Mouse (Mus musculus): ENCODE measurements around the gene Casz1. TPM values are rescaled to one million over a fixed set of nuclear protein-coding genes. Genes with fewer than 3 reads are reported as not detected.

Casz1 gene
- total RNA-seq, 2 experiments from 2014 or later = 3.1 to 6.3 TPM

- no peak for ATAC-seq (replicated peaks; ENCODE audit: poor library complexity, severe bottlenecking)
Observed at GRCm38 (mm10) chr4:148872372-148872771, 68.1 kb downstream of the Casz1 start.

DNA sequence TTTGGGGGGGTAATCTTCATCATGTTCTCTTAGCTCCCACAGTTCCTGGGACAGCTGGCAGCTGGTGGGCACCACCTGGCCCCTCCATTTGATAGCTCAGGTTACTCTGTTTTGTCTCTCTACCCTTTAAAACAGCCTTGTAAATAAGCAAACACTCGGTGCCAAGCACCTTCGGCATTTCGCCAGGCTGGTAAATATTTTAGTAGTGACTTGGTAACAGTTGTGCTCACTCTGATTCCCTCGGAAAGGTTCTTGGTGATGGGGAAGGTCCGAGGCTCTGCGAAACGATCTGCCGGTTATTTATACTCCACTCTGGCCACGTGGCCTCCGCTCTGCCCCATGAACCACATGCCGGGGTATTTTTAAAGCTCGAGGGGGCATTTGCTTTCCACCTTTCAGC lies 68.6 kb downstream of the Casz1 start:
- no peak for ATAC-seq (replicated peaks; ENCODE audit: poor library complexity, severe bottlenecking)

DNA sequence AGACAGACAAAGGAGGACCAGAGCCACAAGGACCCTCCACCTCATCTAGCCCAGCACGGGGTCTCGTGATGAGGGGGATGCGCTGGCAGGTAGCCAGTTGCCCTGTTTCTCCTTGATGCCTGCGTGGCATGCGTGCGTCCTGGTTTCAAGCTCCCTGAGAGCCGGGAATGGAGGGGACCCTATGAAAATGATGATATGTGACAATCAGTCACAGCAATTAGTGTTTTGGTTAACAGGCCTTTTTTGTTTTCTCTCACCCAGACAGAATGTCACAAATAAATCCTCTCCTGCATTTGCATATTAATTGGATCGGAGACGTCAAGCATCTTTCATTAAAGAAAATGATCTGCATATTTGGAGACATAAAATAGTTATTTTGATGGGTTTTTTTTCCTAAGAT lies 71.9 kb downstream of the Casz1 start:
- ATAC-seq (replicated peaks; ENCODE audit: poor library complexity, severe bottlenecking) = no peak

- ATAC-seq (replicated peaks; ENCODE audit: poor library complexity, severe bottlenecking) = no peak
Observed at GRCm38 (mm10) chr4:148876867-148877266, 72.6 kb downstream of the Casz1 start.

- no peak for ATAC-seq (replicated peaks; ENCODE audit: poor library complexity, severe bottlenecking)
Observed at GRCm38 (mm10) chr4:148878192-148878983, 74.2 kb downstream of the Casz1 start.

GRCm38 (mm10) chr4:148878984-148879610 lies 74.9 kb downstream of the Casz1 start:
- ATAC-seq (replicated peaks; ENCODE audit: poor library complexity, severe bottlenecking) = no peak

DNA sequence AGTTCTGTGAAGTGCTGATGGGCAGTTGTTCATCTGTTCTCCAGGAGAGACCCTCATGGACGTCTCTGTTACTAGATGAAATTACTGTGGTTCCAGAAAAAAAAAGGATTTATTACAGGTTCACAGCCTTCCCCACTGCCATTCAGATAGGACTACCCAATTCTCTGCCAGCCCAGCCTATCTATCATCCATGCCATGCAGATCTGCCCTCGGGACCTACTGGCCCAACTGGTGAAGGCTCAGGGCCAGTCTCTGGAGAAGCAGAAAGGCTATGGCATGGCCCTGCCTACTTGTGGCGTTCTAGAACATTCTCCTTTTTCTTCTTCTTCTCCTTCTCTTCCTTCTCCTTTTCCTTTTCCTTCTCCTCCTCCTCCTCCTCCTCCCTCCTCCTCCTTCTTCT lies 75.4 kb downstream of the Casz1 start:
- no peak for ATAC-seq (replicated peaks; ENCODE audit: poor library complexity, severe bottlenecking)

DNA sequence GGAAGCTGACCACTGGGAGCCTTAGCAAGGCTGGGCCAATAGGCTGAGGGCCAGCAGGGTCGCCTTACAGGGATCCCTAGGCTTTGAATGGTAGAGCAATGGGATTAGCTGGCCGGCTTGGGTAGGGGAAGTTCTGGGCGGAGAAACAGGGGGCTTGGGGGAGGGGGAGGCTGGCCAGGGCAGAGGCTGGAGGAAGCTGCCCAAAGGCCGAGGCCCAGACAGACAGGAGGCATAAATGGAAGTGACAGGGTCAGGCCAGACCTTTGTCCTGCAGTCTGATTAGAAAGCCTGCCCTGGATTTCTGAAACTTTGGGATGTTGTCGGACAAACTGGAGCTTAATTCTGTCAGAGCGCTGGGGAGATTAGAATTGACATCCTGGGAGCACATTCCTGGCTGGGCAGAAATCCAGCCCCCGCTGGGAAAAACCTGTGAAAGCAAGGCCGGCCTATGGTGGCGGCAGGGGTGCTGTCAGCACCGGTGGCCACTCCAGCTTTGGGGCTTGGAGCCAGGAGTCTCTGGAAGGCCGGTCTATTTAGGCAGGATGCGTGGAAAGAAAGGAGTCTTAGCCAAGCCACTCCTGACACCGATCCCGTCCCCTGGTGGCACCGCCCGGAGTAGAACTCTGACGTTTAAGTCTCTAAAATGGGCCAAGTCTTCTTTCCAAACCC lies 76.9 kb downstream of the Casz1 start:
- ATAC-seq (replicated peaks; ENCODE audit: poor library complexity, severe bottlenecking) = no peak

- ATAC-seq (replicated peaks; ENCODE audit: poor library complexity, severe bottlenecking) = no peak
Observed at GRCm38 (mm10) chr4:148881838-148882237, 77.6 kb downstream of the Casz1 start.

GRCm38 (mm10) chr4:148882360-148882929 lies 78.2 kb downstream of the Casz1 start:
- ATAC-seq (replicated peaks; ENCODE audit: poor library complexity, severe bottlenecking) = no peak

- ATAC-seq (replicated peaks; ENCODE audit: poor library complexity, severe bottlenecking) = no peak
Observed at GRCm38 (mm10) chr4:148884596-148884995, 80.4 kb downstream of the Casz1 start.

DNA sequence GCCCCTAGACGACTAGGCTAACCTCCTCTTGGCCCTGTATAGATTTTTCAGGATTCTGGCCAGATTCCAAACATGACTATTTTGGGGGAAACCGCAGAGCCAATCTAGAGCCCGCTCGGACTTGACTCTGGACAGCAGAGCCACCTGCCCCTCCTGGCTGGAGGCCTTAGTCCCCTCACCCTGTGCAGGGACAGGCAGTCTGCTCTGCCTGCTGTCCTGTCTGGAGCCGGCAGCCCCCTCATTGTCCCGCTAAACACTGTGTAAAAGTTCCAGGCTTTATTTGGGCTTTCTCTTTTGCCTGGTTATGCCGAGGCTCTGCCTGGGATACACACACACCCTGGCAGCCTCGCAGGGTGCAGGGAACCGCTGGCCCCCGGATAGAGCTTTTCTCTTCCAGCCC lies 81.2 kb downstream of the Casz1 start:
- no peak for ATAC-seq (replicated peaks; ENCODE audit: poor library complexity, severe bottlenecking)

DNA sequence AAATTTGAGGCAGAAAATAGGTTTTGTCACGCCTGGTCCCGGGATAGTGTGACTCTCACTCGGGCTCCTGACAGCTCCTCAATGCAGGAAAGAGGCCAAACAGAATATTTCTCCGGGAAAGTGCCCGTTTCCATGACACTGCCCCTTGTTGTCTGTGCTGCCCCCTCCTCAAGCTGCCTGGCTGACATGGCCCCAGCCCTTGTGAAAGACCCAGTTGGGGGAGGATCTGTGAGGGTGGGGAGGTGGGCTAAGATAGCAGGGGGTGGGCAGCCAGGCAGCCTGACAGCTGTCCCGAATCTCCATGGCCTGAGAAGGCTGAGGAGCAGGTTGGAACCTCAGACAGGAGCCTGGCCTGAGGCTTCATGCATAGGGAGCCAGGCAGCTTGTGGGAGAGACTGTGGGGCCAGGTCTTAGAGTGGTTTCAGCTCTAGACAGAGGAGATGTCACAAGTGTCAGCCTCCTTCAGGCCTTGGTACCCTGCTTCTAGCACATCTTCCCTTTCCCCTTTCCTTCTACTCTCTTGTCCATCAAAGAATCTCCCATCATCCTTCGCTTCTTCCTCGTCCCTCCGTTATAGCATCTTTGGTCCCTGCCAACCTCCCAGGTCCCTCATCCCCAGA lies 81.8 kb downstream of the Casz1 start:
- ATAC-seq (replicated peaks; ENCODE audit: poor library complexity, severe bottlenecking) = no peak

DNA sequence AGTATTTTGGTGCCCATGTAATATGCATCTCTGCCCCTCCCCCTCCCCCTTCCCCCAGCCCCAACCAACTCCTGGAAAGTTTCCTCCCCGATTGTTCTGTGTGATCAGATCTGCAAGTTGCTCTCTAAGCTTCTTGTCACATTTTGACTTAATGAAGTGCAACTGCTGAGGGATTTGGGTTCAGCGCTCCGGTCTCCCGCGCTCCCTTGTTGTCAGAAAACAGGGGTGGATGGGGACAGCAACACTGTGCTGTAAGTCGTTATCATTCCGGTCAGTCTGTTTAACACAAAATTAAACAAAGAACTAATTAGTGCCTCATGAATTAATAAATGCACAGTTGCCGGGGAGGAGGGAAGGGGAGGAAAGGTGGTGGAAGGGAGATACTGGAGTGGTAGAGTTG lies 84.0 kb downstream of the Casz1 start:
- no peak for ATAC-seq (replicated peaks; ENCODE audit: poor library complexity, severe bottlenecking)

GRCm38 (mm10) chr4:148889011-148889410 lies 84.8 kb downstream of the Casz1 start:
- no peak for ATAC-seq (replicated peaks; ENCODE audit: poor library complexity, severe bottlenecking)

DNA sequence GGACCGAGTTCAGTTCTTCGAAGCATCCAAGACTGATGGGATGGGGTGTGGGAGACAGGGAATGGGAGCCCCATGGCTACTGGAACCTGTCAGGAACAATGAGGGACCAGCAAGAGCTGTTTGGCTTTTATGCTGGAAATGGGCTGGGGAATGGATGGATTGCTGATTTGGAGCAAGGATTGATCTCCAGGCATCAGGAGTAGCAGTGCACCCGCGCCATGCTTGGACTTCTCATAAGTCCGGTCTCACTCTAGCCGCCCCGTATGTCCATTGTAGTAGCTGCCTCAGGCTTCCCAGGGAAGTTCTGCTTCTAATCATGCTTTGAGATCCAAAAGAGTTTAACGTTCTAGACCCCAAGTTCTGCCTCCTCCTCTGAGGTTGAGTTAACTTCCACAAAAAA lies 86.2 kb downstream of the Casz1 start:
- no peak for ATAC-seq (replicated peaks; ENCODE audit: poor library complexity, severe bottlenecking)

GRCm38 (mm10) chr4:148890892-148891838 lies 86.9 kb downstream of the Casz1 start:
- ATAC-seq (replicated peaks; ENCODE audit: poor library complexity, severe bottlenecking) = peak; percentile 25; the same call in 1 of the 2 replicates

DNA sequence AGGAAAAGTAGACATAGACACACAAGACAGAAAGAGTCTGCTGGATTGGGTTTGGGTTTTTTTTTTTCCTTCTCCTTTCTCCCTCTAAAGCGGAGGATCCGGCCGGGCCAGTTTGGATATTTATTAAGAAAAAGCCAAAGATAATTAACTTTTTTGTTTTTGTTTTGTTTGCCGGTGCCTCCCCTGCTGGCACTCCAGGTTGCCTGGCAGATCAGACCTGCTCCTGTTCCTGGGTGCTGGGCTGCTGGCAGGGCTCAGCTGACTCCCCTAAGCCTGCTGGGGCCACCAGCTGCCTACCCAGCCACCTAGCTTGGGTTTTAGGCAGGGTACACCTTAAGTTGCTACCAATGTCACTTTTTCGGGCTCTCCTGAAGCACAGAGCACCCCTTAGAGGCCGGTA lies 91.9 kb downstream of the Casz1 start:
- ATAC-seq (replicated peaks; ENCODE audit: poor library complexity, severe bottlenecking) = no peak

GRCm38 (mm10) chr4:148899927-148900294 lies 95.7 kb downstream of the Casz1 start:
- no peak for ATAC-seq (replicated peaks; ENCODE audit: poor library complexity, severe bottlenecking)
